Mouse (Mus musculus) layer of hippocampus, adult 18-20 months (tissue): Measurements from ENCODE around the gene Tspan9. TPM values are rescaled to one million over a fixed set of nuclear protein-coding genes. Genes with fewer than 3 reads are reported as not detected.
A peak's percentile ranks its signal among the peaks of the same experiment; 100 is the strongest.

Experiments
- DNase-seq, 2 experiments: peaks; one replicate each; pipeline ENCODE4 v3.0.0; 2022; ENCODE audit warnings: low spot score in 2 of 2
- long read RNA-seq: library from polyadenylated mRNA; stranded (forward); transcript quantifications from one replicate; pipeline ENCODE4 v2.0.0, GENCODE M21; 2021
- total RNA-seq, 2 experiments: library from RNA; stranded (reverse); gene quantifications; 2 replicates each; pipeline ENCODE4 v1.2.3; 2021

Tspan9 gene
- 10 to 100 TPM; 48.4 to 53.8 TPM for total RNA-seq
- long read RNA-seq, partial matches to known transcripts, result 7 of 54 reads
- long read RNA-seq, other reads (novel, unspliced or antisense), result 45 of 54 reads

DNA sequence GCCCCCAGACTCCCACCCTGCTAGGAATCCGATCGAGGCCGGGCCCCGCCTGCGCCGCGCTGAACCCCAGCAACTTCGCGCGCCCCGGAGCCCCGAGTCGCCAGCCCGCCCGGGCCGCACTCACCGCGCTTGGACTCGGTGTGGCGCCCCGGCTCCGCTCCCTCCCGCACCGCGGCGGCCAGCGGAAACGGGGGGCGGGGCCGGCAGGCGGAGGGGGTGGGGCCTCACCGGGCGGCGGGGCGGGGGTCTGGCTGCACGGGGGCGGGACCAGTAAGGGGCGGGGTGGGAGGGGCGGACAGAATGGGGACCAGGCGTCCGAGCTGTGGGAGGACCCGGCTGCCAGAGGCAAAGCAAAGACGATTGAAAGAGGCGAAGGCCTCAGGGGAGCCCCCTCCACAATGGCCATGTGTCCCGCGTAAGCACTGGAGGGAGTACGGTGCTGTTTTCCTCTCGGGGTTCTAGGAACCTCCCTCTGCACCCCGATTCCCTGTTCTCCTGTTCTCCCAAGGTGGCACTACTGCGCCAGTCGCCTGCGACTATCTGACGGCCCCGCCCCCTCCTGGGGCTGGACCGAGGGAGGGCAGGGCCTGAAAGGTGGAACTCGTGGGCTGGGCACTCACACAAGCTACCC, at the start of gene Tspan9:
Gene Tspan9 (minus strand): TSS at position 205 of the 631 bp plus-strand sequence.
- DNase-seq, result peak in 1 of 2 experiments; percentile 55

DNA sequence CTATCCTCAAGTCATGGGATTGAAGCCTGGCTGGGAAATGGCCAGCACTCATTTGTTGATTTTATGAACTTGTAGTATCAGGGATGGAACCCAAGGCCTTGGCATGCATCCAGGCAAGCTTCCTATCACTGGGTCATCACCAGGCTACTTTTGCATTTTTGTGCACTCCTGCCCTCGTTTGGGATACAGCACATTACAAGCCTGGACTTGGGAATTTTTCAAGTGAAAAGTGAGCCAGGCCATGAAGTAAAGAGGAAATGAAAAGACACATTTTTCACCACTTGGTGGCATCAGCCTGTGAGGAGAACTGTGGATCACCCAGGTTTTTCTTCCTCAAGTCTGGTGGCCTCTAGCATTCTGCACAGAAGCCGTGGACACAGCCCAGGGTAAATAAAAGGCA, 40.1 kb upstream of the Tspan9 start:
- DNase-seq, result peak in 1 of 2 experiments; percentile 12

DNA sequence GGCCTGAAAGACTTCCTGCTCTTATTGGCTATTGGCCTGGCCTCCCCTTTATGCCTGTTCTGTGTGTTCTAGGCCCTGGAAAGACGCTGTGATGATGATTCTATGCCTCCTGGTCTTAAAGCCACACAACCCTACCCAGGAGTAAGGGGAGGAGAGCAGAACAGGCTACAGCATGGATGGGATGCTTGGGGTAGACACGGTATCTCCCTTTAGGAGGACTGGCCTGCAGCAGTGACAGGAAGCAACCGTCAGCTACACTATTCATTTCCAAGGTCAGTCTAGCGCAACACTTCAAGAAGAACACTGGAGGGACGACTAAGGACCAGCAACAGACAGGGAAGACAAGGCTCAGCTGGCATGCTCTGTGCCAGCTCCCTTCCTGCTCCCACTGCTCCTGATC, 37.8 kb upstream of the Tspan9 start:
- DNase-seq, result no peak

DNA sequence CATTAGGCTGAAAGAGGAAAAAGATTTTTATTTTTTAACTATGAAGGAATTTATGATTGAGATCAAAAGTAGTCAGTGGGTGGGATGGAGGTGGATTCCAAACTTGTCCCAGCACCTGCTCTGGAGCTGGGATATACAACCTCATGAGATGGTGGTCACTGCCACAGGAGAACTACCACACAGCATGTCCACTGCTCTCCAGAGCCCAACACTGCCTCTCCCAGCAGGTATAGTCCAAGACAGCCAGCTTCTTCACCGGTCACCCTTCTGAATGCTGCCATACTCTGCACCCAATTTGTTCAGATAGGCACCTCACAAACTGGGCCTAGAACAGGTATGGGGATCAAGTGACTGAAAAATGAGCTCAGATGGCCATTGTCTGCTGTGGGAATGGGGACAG, 36.3 kb upstream of the Tspan9 start:
- no peak for DNase-seq

DNA sequence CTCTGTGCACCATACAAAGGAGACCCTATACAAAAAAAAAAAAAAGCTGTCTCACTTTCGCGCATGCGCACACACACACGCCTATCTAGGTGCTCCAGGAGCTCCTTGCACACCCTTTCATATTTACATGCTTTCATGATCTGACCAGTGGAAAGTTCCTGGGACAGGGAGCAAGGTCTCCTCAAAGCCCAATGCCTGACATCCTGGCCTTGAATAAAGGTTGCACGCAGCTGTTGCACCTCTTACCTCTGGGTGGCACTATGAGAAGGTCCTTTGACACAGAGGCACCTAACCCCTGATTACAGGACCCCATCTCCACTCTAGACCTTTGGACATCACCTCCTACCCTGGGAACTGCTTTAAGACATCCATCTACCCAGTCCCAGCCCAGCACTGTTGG, 35.9 kb upstream of the Tspan9 start:
- DNase-seq, result no peak

DNA sequence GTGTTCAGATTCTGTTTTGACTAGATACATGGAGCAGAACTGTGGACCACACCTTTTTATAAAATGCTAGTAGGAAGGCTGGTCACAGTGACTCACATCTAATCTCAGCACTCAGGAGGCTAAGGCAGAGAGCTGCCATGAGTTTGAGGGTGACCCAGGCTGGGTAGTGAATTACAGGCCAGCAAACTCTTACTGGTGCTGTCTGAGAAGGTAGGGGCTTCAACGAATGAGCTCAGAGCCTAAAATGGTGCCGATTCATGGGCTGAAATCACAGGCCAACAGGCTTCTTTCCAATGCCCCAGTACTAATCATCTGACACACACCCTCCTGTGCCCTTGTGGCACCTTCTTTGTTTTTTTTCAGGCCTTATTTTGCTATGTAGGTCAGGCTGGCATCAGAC, 35.3 kb upstream of the Tspan9 start:
- no peak for DNase-seq

DNA sequence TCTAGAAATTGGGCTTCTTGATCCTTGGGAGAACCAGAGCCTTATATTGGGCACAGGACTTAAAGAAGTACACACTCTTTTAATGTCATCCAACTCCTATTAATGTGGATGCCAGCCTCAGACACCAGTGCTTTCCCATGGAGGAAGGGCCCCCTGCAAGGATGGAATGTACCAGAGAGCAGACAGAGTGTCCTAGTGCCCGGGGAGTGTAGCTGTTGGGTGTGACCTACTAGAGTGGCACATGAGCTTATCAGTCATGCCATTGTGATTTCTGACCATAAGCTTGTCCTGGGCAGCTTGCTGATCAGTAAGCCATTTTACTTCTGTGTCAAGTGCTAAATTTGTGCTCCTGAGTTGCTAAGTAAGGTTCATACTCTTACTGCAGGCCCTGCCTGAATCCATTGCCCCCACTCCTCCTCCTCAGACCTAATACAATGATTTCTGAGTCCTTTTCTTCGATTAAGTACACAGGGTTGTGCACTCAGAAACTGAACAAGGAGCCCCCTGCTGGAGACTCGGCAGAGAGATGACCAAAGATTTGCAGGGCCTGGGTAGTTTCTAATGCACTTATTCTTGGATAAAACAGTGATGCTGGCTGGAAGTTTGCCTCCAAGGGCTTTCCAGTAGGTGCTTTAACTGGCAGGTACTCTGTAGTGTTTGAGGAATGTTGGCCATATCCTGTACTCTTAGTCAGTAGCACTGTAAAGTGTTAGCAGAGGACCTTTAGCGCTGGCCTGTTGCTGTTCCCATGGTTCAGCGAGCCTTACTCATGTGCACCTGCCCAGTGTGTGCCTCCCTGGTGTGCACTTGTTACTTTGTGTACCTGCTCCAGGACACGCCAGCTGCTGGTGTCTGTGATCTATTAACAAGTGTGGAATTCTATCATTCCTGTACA, 25.6 kb upstream of the Tspan9 start:
- DNase-seq, result peak in 1 of 2 experiments; percentile 44

DNA sequence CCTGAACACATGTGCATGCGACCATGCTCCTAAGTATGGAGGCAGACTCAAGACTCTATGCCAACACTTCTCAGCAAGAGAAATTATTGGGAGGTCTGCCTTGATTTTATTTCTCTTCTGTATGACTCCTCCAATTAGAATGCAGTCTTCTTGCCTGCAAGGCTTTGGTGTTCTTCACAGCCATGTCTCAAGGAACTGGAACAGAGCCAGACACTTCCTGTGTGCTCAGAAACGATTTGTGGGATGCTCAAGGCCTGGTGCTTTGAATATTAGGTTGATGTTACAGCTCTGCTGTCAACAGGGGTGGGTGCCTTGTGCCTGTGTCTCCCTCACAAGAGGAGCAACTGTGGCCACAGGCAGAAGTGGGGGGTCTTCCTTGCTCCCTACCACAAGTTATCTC, 22.2 kb upstream of the Tspan9 start:
- DNase-seq, result no peak

DNA sequence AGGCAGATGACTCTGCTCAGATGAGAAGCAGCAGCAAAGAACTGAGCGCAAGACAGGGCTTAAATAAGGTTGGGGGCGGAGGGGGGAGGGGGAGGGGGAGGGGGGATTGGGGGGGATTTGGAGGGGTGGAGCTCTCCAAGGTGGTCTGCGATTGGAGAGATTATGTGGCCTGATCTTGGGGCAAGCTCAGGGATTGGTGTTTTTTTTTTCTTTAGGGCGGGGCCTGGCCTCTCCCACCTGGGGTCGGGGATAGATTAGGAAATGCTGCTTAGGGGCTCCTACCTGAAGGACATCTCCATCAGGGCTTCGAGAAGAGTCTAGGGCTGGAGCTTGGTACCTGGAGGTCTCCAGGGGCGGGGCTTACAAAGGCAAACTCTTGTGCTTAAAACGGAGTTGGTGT, 21.2 kb upstream of the Tspan9 start:
- DNase-seq, result no peak

DNA sequence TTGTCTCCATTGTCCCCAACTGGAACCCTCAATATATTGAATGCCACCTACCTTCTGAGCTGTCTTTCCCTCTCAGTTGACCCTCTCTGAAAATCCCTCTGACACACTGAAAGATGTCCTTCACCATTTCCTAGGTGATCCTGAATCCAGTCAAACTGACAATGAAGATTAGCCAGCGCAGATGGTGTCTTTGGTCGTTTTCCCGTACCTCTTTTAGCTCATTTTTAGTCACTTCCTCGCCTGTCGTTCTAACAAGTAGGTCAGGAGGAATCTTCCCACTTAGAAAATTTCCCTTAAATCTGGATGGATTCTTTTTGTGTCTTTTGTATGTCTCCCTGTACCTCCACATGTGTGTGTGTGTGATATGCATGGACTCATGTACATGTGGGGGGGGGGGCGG, 15.7 kb upstream of the Tspan9 start:
- no peak for DNase-seq

DNA sequence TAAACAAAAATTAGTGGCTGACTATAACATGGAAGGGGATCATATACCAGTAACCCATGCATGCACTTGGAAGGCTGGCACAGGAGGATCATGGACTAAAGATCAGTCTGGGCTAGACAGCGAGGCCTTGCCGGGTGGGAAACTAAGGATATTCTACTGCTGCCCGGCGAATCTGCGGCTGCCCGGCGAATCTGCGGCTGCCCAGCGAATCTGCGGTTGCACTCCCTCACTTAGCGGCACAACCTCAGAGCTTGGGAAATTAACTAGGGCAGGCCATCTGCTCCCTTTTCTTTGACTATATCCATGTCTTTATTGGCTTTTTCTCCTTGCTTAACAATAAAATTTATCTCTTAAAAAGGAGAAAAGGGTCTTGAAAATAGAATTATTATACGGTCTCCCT, 14.6 kb upstream of the Tspan9 start:
- DNase-seq, result no peak

DNA sequence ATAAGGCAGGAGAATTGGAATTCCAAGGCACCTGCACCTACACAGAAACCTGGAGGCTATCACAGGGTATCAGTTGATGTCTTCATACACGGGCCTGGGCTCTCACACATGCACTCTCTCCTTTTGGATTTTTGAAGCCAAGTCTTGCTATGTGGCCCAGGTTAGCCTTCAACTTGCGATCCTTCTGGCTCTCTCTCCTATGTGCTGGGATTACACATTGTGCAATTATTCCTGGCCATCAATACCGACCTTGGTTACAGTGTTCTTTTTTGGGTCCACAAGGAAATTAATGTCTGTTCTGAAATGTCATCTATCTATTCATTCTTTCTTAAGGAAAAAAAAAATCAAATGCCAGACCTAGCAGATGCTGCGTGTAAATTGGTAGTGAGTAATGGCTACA, 13.1 kb upstream of the Tspan9 start:
- DNase-seq, result no peak

DNA sequence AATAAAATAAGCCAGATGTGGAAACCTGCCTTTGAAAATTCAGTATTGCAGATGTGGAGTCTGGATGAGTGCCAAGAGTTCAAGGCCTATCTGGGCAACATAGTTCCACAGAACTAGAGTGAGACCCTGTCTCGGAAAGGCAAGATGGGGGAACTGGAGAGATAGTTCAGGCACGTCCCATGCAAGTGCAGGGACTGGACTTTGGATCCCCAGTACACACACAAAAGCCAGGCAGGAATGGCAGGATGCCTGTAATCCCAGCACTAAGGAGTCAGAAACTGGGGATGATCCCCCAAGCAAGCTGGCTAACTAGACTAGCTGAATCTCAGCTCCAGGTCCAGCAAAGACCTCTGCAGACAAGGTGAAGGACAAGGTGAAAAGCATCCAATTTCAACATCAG, 12.5 kb upstream of the Tspan9 start:
- no peak for DNase-seq

DNA sequence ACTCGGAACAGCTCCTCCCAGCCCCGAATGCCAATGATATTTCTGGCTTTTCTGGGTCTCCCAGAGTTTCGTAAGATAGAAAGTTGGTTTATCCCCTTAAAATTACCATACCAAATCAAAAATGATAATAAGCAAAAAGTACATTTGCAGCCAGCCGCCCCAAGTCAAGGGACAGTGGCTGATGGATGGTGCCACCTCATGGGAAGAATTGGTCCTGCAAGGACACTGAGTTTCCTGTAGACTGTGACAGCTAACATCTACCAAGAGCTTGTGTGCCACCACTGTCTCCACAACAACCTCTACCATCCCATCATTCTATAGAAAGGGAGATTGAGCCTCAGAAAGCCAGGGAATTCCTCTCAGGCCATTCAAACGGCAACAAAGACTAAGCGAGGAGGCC, 2.4 kb upstream of the Tspan9 start:
- peak in 1 of 2 experiments; percentile 72 for DNase-seq

DNA sequence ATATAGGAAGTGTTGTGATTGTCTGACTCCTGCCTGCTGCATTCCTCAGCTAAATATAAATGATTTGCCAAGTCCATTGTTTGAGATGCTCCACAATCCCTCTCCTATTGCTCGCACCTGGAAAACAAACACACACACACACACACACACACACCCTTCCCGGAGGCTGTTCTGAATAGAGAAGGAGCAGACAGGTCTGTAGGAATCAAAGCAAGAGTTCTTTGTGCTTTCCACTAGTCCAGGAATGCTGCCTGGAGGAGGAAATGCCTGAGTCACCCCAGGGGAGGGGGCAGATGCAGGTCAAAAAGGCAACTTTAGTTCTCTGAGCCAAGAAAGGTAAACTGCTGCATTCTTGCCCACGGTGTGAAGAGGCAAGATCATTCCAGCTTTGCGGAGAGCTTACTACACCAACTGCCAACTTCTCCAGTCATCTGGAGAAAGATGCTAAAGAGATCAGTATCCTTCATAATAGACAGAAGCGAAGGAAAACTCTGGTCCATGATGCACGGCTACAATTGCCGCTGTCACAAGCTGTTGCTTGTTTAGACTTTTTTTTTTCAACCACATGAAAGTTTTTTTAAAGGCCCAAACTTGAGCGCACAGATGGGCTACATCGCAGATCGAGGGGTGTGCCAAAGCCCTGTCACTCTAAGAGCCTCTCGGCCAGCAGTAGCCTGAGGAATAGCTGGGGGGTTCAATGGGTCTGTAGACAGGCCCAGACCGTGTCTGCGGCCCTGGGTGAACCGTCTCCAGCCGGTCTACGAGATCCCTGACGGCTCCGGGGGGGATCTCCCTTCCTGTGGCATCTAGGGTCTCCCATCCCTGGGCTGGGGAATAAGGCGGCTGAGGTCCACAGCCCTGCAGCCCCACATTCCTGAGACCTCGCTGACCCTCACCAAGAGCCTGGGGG, 770 bp downstream of the Tspan9 start:
- no peak for DNase-seq

DNA sequence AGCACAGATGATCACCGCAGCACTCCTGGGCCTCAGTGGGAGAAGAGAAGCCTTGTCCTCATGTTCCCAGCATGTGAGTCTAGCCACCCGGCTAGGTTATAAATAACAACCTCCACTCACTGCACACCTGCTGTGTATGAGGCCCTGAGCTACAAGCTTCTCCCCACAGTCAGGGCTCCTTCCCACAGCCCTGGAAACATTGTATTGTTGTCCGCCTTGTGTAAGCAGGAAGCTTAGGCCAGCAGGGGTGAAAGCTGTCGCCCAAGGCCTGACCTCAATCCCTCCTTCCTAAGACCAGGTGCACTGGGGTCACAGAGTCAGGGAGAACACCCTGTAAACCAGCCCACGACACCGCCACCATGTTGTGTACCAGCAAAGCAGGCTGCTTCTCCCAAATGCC, 2.7 kb downstream of the Tspan9 start:
- no peak for DNase-seq

DNA sequence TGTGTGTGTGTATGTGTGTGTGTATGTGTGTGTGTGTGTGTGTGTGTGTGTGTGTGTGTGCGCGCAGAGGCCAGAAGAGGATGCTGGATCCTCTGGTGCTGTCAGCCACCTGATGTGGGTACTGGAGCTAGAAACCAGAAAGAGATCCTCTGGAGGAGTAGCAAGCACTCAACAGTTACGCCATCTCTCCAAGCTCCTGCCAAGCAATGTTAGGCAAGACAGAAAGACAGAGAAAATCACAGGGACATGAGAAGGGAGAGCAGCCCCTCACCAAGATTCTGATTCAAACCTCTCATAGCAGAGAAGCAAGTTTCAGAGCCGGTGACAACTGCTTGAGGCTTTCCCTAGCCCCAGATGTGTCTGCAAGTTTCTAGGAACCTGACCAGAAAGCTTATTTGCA, 5.5 kb downstream of the Tspan9 start:
- no peak for DNase-seq

DNA sequence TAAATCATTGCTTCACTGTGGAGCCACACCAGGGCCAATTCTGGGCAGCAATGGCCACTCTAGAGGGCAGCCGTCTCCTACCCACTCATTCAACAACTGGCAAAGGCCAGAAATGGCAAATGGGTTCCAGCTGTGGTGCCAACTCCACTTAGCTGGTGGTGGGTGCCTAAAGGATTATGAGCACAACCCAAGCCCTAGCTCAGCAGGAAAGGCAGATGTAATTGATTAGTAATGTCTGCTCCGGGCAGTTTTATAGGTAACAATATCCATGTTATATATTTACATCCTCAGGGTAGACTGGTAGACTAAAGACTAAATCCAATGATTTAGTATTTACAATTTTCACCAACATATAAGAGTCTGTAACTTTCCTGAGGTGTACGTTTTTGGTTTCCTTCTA, 6.7 kb downstream of the Tspan9 start:
- DNase-seq, result no peak

DNA sequence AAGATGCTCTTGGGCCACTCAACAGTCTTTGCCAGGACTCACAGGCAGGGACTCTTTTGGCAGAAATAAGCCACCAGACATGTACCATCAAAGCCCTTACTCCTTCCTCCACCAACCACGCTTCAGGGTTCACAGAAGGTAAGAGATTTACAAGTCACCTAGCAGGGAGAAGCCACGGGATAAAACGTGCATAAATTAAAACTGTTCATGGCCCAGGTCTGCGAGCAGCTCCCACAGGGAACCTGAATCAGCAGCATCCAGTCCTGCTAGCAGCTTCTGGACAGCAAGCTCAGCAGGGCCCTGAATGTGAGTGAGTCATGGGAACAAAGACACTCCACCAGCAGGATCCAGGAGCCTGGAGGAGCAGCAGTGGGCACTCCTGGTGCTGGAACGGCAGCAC, 7.9 kb downstream of the Tspan9 start:
- no peak for DNase-seq

DNA sequence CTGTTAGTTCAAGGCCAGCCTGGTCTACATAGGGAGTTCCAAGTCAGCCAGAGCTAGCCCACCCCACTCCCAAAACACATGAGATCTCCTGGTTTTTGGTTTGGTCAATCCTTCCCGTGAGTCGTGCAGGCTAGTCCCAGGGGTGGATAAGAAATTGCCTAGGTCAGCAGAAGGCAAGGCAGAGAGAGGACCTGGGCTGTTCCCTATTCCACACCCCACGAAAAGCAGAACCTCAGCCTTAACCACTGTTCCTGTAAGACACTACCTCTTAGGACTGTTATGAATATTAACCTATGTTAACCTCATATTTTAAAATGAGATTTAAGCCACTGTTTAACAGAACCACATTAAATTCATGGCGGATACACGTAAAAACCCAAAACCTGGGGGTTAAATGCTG, 8.4 kb downstream of the Tspan9 start:
- DNase-seq, result no peak

DNA sequence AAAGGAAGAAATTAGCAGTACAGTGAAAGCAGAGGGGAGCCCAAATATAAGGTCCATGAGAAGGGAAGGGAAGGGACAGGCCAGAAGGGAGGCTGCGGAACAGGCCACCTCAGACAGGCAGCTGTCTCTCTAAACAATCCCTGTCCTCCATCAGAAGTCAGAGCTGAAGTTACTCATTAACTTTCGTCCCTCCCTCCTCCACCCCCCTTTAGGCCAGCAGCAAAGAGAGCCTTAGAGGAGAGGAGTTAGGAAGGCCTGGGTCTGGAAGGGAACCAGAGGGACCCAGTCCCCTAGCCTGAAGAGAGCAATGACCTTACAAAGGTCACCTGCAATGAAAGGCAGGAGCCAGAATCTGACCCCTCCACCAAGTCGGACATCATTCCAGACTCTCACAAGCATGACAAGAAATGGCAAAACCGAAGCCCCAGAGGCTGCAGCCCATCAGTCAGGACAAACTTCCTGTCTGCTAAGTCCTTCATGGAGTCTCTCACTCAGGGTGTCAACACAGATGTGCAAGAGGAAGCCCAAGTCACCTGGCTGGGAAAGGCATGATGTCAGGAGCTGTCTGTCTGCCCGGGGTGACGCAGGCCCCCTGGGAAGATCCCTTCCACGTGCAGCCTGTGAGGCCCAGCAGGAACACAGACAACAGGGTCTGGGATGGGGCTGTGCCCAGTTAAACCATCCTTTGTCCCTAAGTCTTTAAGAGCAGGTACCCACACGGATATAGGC, 9.0 kb downstream of the Tspan9 start:
- DNase-seq, result no peak
